Mouse (Mus musculus) thymus, adult 2 months (tissue): ENCODE measurements at regions not wholly inside any gene's neighbourhood (a gene's known extent, or its start where the extent isn't known, plus 50 kb on each side); places are given as distances from the start of the nearest gene placed in this dataset.

Experiments
- CTCF ChIP-seq: fragments of 200-500 bp; IDR thresholded peaks from 2 replicates; pipeline ENCODE4 v1.5.1; 2012; ENCODE audit warnings: mild to moderate bottlenecking, control low read depth, low read length, moderate library complexity, borderline replicate concordance; ENCODE audit not compliant: control insufficient read depth, poor library complexity, insufficient read depth; ENCODE audit errors: extremely low read depth
- POLR2A ChIP-seq: fragments of 200-500 bp; IDR thresholded peaks from 2 replicates; pipeline ENCODE4 v1.6.1; 2012; ENCODE audit warnings: mild to moderate bottlenecking, low read length, control low read depth, moderate library complexity; ENCODE audit not compliant: control insufficient read depth, poor library complexity, insufficient read depth; ENCODE audit errors: extremely low read depth

DNA sequence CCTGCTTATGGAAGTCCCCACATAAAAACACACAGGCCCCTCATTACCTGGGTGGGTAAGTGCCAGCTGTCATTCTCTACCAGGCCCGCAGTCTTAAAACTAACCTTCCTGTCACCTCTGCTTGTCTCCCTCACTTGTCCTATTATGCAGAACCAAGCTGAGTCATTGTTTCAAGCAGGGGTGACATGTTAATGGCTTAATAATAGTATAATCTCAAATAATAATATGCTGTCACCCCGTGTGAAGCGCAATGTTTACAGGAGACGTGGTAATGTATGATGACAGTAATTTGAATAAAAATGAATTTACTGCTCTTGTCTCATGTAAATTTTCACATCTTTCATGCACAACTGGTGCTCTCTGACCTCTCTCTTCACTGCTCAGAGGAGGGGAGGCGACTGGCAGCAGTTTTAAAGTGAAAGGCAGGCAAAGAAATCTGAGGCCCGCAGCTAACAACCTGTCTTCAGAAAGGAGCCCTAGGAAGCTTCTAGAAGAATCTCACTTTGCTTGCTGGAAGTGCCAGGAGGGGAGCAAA is 357.2 kb upstream of the Mki67 start:
- no peak for TF ChIP-seq CTCF
- no peak for TF ChIP-seq POLR2A
